8 mouse cellular contexts compared by ENCODE assay signal in the genomic region with DNA sequence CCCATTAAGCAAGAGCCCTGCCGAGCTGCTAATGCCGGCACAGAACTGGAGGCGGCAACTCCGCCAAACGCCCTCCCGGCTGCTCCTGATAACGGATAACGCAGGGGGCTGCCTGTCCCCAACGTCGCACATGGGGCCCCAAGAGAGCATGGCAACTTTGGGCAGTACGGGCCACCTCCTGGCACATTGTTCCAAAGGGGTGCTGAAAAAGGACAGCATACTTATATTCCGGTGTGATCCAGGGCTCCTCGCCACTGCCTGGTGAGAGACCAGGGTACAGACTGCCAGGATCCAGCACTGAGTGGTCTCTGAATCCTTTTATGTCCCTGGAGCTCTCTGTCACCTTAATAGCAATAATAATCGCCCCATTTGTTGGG. TPM values are rescaled to one million over a fixed set of nuclear protein-coding genes. Genes with fewer than 3 reads are reported as not detected.
DNase-seq lines count a peak whose midpoint lies in the region; ATAC-seq and TF ChIP-seq lines count a peak whose summit lies in the region.

No protein-coding gene starts in this region.

- H3K27ac ChIP-seq in heart, embryonic 10.5 days, result no peak overlapping the region
- 0 out of 2 replicates have a peak overlapping the region, but pooled peaks have one; percentile 18 for H3K27ac ChIP-seq in hindbrain, embryonic 11.5 days (ENCODE audit: low read depth, low read length)
- no peak overlapping the region for H3K27ac ChIP-seq in liver, postnatal 0 days (ENCODE audit: low read depth)

- no peak for ATAC-seq in hindbrain, embryonic 11.5 days (ENCODE audit: low FRiP score)
- no peak for ATAC-seq in liver, postnatal 0 days

- no peak overlapping the region for H3K9ac ChIP-seq in hindbrain, embryonic 11.5 days (ENCODE audit: low read depth, low read length)
- no peak overlapping the region for H3K9ac ChIP-seq in liver, postnatal 0 days (replicated peaks)

- peaks cover 94% of the 10 kb centered on the region for H3K27me3 ChIP-seq in heart, embryonic 10.5 days (ENCODE audit: insufficient read depth, poor library complexity, severe bottlenecking)
- peaks cover 27% of the 10 kb centered on the region for H3K27me3 ChIP-seq in hindbrain, embryonic 11.5 days (ENCODE audit: control insufficient read depth, insufficient read depth, low read length)
- peaks cover 37% of the 10 kb centered on the region for H3K27me3 ChIP-seq in liver, postnatal 0 days (ENCODE audit: insufficient read depth, low read length)

- no peaks in the 10 kb centered on the region for H3K36me3 ChIP-seq in heart, embryonic 10.5 days
- no peaks in the 10 kb centered on the region for H3K36me3 ChIP-seq in hindbrain, embryonic 11.5 days (ENCODE audit: control insufficient read depth, insufficient read depth, low read length)
- no peaks in the 10 kb centered on the region for H3K36me3 ChIP-seq in liver, postnatal 0 days (replicated peaks; ENCODE audit: insufficient read depth, low read length)

- TF ChIP-seq EP300 in liver, postnatal 0 days (IDR thresholded peaks at IDR 0.05; ENCODE audit: low read depth), result no peak

- DNase-seq in heart, embryonic 10.5 days (ENCODE audit: low spot score), result no peak
- DNase-seq in heart, postnatal 25 days (ENCODE audit: low spot score), result no peak
- DNase-seq in c-Kit-negative CD71-positive TER-119-positive erythroid progenitor cells, embryonic 14.5 days (ENCODE audit: low read depth, low spot score), result peak; percentile 9
- DNase-seq in hindbrain, embryonic 11.5 days (ENCODE audit: low spot score), result no peak
- DNase-seq in liver, postnatal 0 days, result no peak
- DNase-seq in left cerebral cortex, adult 18-20 months (ENCODE audit: low spot score in 2 of 2), result no peak
- no peak for DNase-seq in T-cell, adult 2 months (ENCODE audit: low spot score)
- DNase-seq in spleen, postnatal 4 days (ENCODE audit: low spot score in 2 of 2), result no peak

- peaks cover 31% of the 10 kb centered on the region for H3K4me1 ChIP-seq in heart, embryonic 10.5 days
- H3K4me1 ChIP-seq in hindbrain, embryonic 11.5 days (replicated peaks; ENCODE audit: control insufficient read depth, insufficient read depth, low read length), result peaks cover 13% of the 10 kb centered on the region
- H3K4me1 ChIP-seq in liver, postnatal 0 days (ENCODE audit: insufficient read depth), result peaks cover 2% of the 10 kb centered on the region

- intact Hi-C loops in heart, postnatal 25 days (cut with DNase I), result no loop called here

- peak overlapping the region; percentile 46 for H3K4me3 ChIP-seq in heart, embryonic 10.5 days
- 0 out of 2 replicates have a peak overlapping the region, but pooled peaks have one; percentile 12 for H3K4me3 ChIP-seq in hindbrain, embryonic 11.5 days (ENCODE audit: low read depth, low read length)
- no peak overlapping the region for H3K4me3 ChIP-seq in liver, postnatal 0 days (ENCODE audit: low read depth, low read length)

- TF ChIP-seq CTCF in liver, postnatal 0 days (IDR thresholded peaks at IDR 0.05; ENCODE audit: low read depth), result no peak

- WGBS in heart, embryonic 10.5 days, result 5% methylated on average over 14 of the region's 14 CpGs
- 15% methylated on average over 14 of the region's 14 CpGs for WGBS in hindbrain, embryonic 11.5 days
- WGBS in liver, postnatal 0 days (ENCODE audit: insufficient replicate concordance), result 16% methylated on average over 14 of the region's 14 CpGs

- H3K4me2 ChIP-seq in hindbrain, embryonic 11.5 days (replicated peaks; ENCODE audit: low read depth, low read length), result peak overlapping the region; percentile 19; the same call in 1 of the 2 replicates
- 0 out of 2 replicates have a peak overlapping the region, but pooled peaks have one; percentile 38 for H3K4me2 ChIP-seq in liver, postnatal 0 days (ENCODE audit: low read depth, low read length)

- H3K9me3 ChIP-seq in heart, embryonic 10.5 days, result no peaks in the 10 kb centered on the region
- no peaks in the 10 kb centered on the region for H3K9me3 ChIP-seq in hindbrain, embryonic 11.5 days (ENCODE audit: control insufficient read depth, low read length)
- H3K9me3 ChIP-seq in liver, postnatal 0 days (ENCODE audit: low read length), result no peaks in the 10 kb centered on the region

RNA-seq across cellular contexts. Expression of a gene that starts 5.0 kb away (rescaled TPM):
- polyA plus RNA-seq in heart, embryonic 10.5 days (2016; fragmentation: Nextera tagmentation; extraction: Ambion mirVana), result 0.21 and 0.87 TPM in 2 replicates
- under 1 TPM; 0.17 to 0.31 TPM for total RNA-seq in heart, postnatal 25 days (2021)
- 13.8 and 22.8 TPM in 2 replicates for polyA plus RNA-seq in hindbrain, embryonic 11.5 days (2014; fragmentation: Nextera tagmentation; extraction: Ambion mirVana)
- polyA plus RNA-seq in liver, postnatal 0 days (2015; fragmentation: Nextera tagmentation; extraction: Ambion mirVana), result 0.12 and 0.13 TPM in 2 replicates
- 10 to 100 TPM; 48.6 to 56.6 TPM for total RNA-seq in left cerebral cortex, adult 18-20 months (2021)
